Mouse (Mus musculus): Measurements from ENCODE around the gene Itga10.

DNA sequence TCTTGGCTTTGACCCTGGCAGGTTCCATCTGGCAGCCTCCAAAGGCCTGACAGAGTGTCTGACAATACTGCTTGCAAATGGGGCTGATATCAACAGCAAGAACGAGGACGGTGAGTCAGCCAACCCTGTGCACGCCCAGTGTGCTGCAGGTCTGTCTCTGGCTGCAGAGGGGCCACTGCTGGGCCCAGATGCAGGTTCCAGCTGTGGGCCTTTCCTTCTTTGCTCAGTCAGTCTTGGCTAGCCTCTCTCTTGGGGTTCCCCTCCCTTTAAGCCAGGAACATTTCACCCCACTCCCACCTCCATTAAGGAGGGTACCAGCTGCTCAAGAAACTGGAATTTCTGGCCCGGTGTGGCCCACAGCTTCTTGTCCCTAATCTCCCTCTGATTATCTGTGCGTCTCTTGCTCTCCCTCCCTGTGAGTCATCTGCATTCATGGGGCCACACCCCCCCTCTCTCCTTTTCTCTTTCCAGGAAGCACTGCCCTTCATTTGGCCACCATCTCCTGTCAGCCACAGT lies 33.8 kb downstream of the Itga10 start:
- no peak for TF ChIP-seq CTCF (conservative IDR thresholded peaks at IDR 0.05; ENCODE audit: insufficient read depth, insufficient read length, low read depth, low read length)
- no peak for TF ChIP-seq POLR2A (IDR thresholded peaks at IDR 0.05; ENCODE audit: low read depth, low read length)
